Mouse (Mus musculus): Measurements from ENCODE around the gene Ttc9. TPM values are rescaled to one million over a fixed set of nuclear protein-coding genes. Genes with fewer than 3 reads are reported as not detected.

Ttc9 gene
- polyA plus RNA-seq (2017; shearing (Covaris generic)): under 1 TPM; 0.10 to 0.82 TPM

DNA sequence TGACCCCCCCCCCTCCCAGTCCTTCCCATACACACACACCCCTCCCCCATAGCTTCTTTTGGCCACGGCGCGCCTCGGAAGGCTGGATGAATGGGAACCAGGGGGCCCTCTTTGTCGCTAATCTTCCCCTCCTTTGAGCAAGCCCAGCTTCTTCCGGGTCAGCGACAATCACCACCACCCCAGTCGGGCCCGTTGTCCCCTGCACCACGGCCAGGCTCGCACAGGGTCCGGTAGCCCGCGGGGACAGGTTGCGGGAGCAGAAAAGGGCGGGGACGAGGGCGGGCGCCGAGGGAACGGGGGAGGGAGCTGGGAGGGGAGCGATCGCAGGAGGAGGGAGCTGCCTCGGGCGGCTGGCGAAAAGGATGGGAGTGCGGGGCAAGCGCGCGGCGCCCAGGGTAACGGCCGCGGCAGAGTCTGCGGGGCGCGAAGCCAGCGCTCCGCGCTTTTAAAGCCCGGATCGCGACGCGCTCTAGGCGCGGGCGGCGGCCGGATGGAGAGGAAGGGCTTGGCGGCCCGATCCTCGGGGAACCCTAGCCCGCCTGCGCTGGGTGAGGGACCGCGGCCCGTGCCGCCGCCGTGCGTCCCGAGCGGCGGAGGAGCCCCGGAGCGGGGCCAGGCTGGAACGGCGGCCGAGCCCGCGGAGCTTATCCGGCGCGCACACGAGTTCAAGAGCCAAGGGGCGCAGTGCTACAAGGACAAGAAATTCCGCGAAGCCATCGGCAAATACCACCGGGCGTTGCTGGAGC is at the start of gene Ttc9:
Gene Ttc9 (plus strand): TSS at position 335 of the 746 bp plus-strand sequence.

GRCm38 (mm10) chr12:81594902-81595671 is 36.0 kb upstream of the Ttc9 start, which contains the start of gene Med6:
TSS of gene Med6 (minus strand) at chr12:81595008.

Other genes starting within 250 kb of the Ttc9 start
- under 1 TPM; 0.18 to 0.91 TPM for gene Adam4, start 209.3 kb upstream of the Ttc9 start, polyA plus RNA-seq (2017; shearing (Covaris generic))
- 100 to 1,000 TPM; 140 to 145 TPM for gene Cox16, start 146.1 kb upstream of the Ttc9 start, polyA plus RNA-seq (2017; shearing (Covaris generic))
- gene Gm20498, start 98.3 kb upstream of the Ttc9 start, polyA plus RNA-seq (2017; shearing (Covaris generic)): 10 to 100 TPM in 1 of 2 experiments, 1 to 10 TPM in 1; 10.0 to 13.0 TPM
- 10 to 100 TPM; 41.0 to 60.7 TPM for gene Synj2bp, start 98.3 kb upstream of the Ttc9 start, polyA plus RNA-seq (2017; shearing (Covaris generic))
- under 1 TPM; 0.36 to 0.48 TPM for gene Adam21, start 62.8 kb upstream of the Ttc9 start, polyA plus RNA-seq (2017; shearing (Covaris generic))
- gene Med6, start 36.2 kb upstream of the Ttc9 start, polyA plus RNA-seq (2017; shearing (Covaris generic)): 10 to 100 TPM; 21.4 to 30.0 TPM
- 1 to 10 TPM; 1.1 to 3.2 TPM for gene Map3k9, start 149.9 kb downstream of the Ttc9 start, polyA plus RNA-seq (2017; shearing (Covaris generic))
- gene Pcnx, start 228.8 kb downstream of the Ttc9 start, polyA plus RNA-seq (2017; shearing (Covaris generic)): 10 to 100 TPM; 10.3 to 18.4 TPM

Data from inflammation-experienced regulatory T-cells (primary cell).